Mouse (Mus musculus): ENCODE results near the gene Tor1aip1.

GRCm38 (mm10) chr1:156062193-156062592 is 25.9 kb upstream of the Tor1aip1 start:
- no peak for TF ChIP-seq EP300 (IDR thresholded peaks at IDR 0.05; ENCODE audit: low read depth)
- no peak for TF ChIP-seq CTCF (IDR thresholded peaks at IDR 0.05; ENCODE audit: low read depth)
